Mouse (Mus musculus): ENCODE measurements around the gene Prh1. TPM values are rescaled to one million over a fixed set of nuclear protein-coding genes. Genes with fewer than 3 reads are reported as not detected.
"Not testable (repeated sequence)": the region's sequence is repeated elsewhere in the genome, so short reads cannot be mapped to it uniquely, and the experiment has no call there.

Gene Prh1
- polyA plus RNA-seq (2016; fragmentation: Nextera tagmentation; extraction: Ambion mirVana) = not detected in 2 replicates

GRCm38 (mm10) chr6:132569509-132569908 lies at the start of gene Prh1:
Prh1 (plus strand) TSS chr6:132569809.
- peaks cover 13% of the 10 kb centered on the region for H3K9me3 ChIP-seq
- not testable (repeated sequence) for DNase-seq (ENCODE audit: extremely low spot score, low spot score); H3K4me3 ChIP-seq; H3K36me3 ChIP-seq (replicated peaks); H3K27ac ChIP-seq; H3K4me1 ChIP-seq; H3K27me3 ChIP-seq (ENCODE audit: poor library complexity, severe bottlenecking)
- WGBS = 95% methylated on average over 1 of the region's 1 CpGs

- 76% methylated on average over 2 of the region's 2 CpGs for WGBS
- DNase-seq (ENCODE audit: extremely low spot score, low spot score); H3K36me3 ChIP-seq (replicated peaks); H3K4me3 ChIP-seq; H3K27ac ChIP-seq; H3K4me1 ChIP-seq; H3K9me3 ChIP-seq; H3K27me3 ChIP-seq (ENCODE audit: poor library complexity, severe bottlenecking): not testable (repeated sequence)
Observed at GRCm38 (mm10) chr6:132595613-132596012, 26.0 kb downstream of the Prh1 start, which contains the start of gene Prp2. Prp2 (plus strand) TSS chr6:132595913.

Other genes with a start within 250 kb of the Prh1 start
- not detected in 2 replicates for gene Gm8882, start 205.7 kb upstream of the Prh1 start, polyA plus RNA-seq (2016; fragmentation: Nextera tagmentation; extraction: Ambion mirVana)
- not detected in 2 replicates for gene Prp2, start 26.1 kb downstream of the Prh1 start, polyA plus RNA-seq (2016; fragmentation: Nextera tagmentation; extraction: Ambion mirVana)
- not detected in 2 replicates for gene A630073D07Rik, start 81.7 kb downstream of the Prh1 start, polyA plus RNA-seq (2016; fragmentation: Nextera tagmentation; extraction: Ambion mirVana)
- not detected in 2 replicates for gene Tas2r120, start 87.1 kb downstream of the Prh1 start, polyA plus RNA-seq (2016; fragmentation: Nextera tagmentation; extraction: Ambion mirVana)
- gene Tas2r121, start 131.2 kb downstream of the Prh1 start, polyA plus RNA-seq (2016; fragmentation: Nextera tagmentation; extraction: Ambion mirVana) = not detected in 2 replicates
- gene Tas2r122, start 142.1 kb downstream of the Prh1 start, polyA plus RNA-seq (2016; fragmentation: Nextera tagmentation; extraction: Ambion mirVana) = not detected in 2 replicates
- gene Tas2r115, start 168.2 kb downstream of the Prh1 start, polyA plus RNA-seq (2016; fragmentation: Nextera tagmentation; extraction: Ambion mirVana) = not detected in 2 replicates
- not detected in 2 replicates for gene Tas2r124, start 184.9 kb downstream of the Prh1 start, polyA plus RNA-seq (2016; fragmentation: Nextera tagmentation; extraction: Ambion mirVana)
- not detected in 2 replicates for gene Tas2r102, start 192.3 kb downstream of the Prh1 start, polyA plus RNA-seq (2016; fragmentation: Nextera tagmentation; extraction: Ambion mirVana)
- gene Tas2r136, start 208.4 kb downstream of the Prh1 start, polyA plus RNA-seq (2016; fragmentation: Nextera tagmentation; extraction: Ambion mirVana) = not detected in 2 replicates
- gene Tas2r117, start 233.0 kb downstream of the Prh1 start, polyA plus RNA-seq (2016; fragmentation: Nextera tagmentation; extraction: Ambion mirVana) = not detected in 2 replicates